Mouse (Mus musculus): ENCODE results near the gene Cela1. TPM values are rescaled to one million over a fixed set of nuclear protein-coding genes. Genes with fewer than 3 reads are reported as not detected.

The Cela1 gene
- polyA plus RNA-seq, 1 experiment = not detected

GRCm38 (mm10) chr15:100683041-100683440 lies 4.7 kb downstream of the Cela1 start:
- H3K4me3 ChIP-seq (ENCODE audit: insufficient read depth, low read depth, low read length) = no peak overlapping the region
- 46% methylated on average over 2 of the region's 2 CpGs for WGBS
- H3K4me1 ChIP-seq (ENCODE audit: control insufficient read depth, insufficient read depth, low read length) = peaks cover 12% of the 10 kb centered on the region
- TF ChIP-seq POLR2A (IDR thresholded peaks at IDR 0.05; ENCODE audit: insufficient read depth, low read depth, low read length) (no peak), CTCF (IDR thresholded peaks at IDR 0.05; ENCODE audit: insufficient read depth, low read depth, low read length) (no peak)
- no peak overlapping the region for H3K27ac ChIP-seq (ENCODE audit: insufficient read depth, low read depth, low read length)

- no peak for TF ChIP-seq POLR2A (IDR thresholded peaks at IDR 0.05; ENCODE audit: insufficient read depth, low read depth, low read length)
- no peak for TF ChIP-seq CTCF (IDR thresholded peaks at IDR 0.05; ENCODE audit: insufficient read depth, low read depth, low read length)
- H3K4me1 ChIP-seq (ENCODE audit: control insufficient read depth, insufficient read depth, low read length) = no peaks in the 10 kb centered on the region
- no peak overlapping the region for H3K27ac ChIP-seq (ENCODE audit: insufficient read depth, low read depth, low read length)
- H3K4me3 ChIP-seq (ENCODE audit: insufficient read depth, low read depth, low read length) = no peak overlapping the region
- WGBS = 61% methylated on average over 7 of the region's 7 CpGs
Measured at GRCm38 (mm10) chr15:100681770-100682169, 6.0 kb downstream of the Cela1 start.

- H3K4me3 ChIP-seq (ENCODE audit: insufficient read depth, low read depth, low read length) = no peak overlapping the region
- WGBS = 73% methylated on average over 3 of the region's 3 CpGs
- TF ChIP-seq CTCF (IDR thresholded peaks at IDR 0.05; ENCODE audit: insufficient read depth, low read depth, low read length) = no peak
- TF ChIP-seq POLR2A (IDR thresholded peaks at IDR 0.05; ENCODE audit: insufficient read depth, low read depth, low read length) = no peak
- peaks cover 3% of the 10 kb centered on the region; the same call in 1 of the 2 replicates for H3K4me1 ChIP-seq (ENCODE audit: control insufficient read depth, insufficient read depth, low read length)
- H3K27ac ChIP-seq (ENCODE audit: insufficient read depth, low read depth, low read length) = no peak overlapping the region
Measured at GRCm38 (mm10) chr15:100680381-100680780, 7.3 kb downstream of the Cela1 start.

- no peak overlapping the region for H3K27ac ChIP-seq (ENCODE audit: insufficient read depth, low read depth, low read length)
- peaks cover 3% of the 10 kb centered on the region; the same call in 1 of the 2 replicates for H3K4me1 ChIP-seq (ENCODE audit: control insufficient read depth, insufficient read depth, low read length)
- no peak for TF ChIP-seq CTCF (IDR thresholded peaks at IDR 0.05; ENCODE audit: insufficient read depth, low read depth, low read length)
- TF ChIP-seq POLR2A (IDR thresholded peaks at IDR 0.05; ENCODE audit: insufficient read depth, low read depth, low read length) = no peak
- WGBS = 92% methylated on average over 14 of the region's 14 CpGs
- no peak overlapping the region for H3K4me3 ChIP-seq (ENCODE audit: insufficient read depth, low read depth, low read length)
Measured at GRCm38 (mm10) chr15:100679005-100679404, 8.7 kb downstream of the Cela1 start.

GRCm38 (mm10) chr15:100678581-100678980 lies 9.1 kb downstream of the Cela1 start:
- 86% methylated on average over 12 of the region's 12 CpGs for WGBS

GRCm38 (mm10) chr15:100677675-100678074 lies 10.0 kb downstream of the Cela1 start:
- Histone ChIP-seq H3K4me3 (ENCODE audit: insufficient read depth, low read depth, low read length) (no peak overlapping the region), H3K27ac (ENCODE audit: insufficient read depth, low read depth, low read length) (no peak overlapping the region), H3K4me1 (ENCODE audit: control insufficient read depth, insufficient read depth, low read length) (peaks cover 3% of the 10 kb centered on the region; the same call in 1 of the 2 replicates)
- TF ChIP-seq CTCF (IDR thresholded peaks at IDR 0.05; ENCODE audit: insufficient read depth, low read depth, low read length) = no peak
- 78% methylated on average over 8 of the region's 8 CpGs for WGBS

More at GRCm38 (mm10) chr15:100678581-100678980, 9.1 kb downstream of the Cela1 start:
- Histone ChIP-seq H3K4me1 (ENCODE audit: control insufficient read depth, insufficient read depth, low read length) (peaks cover 3% of the 10 kb centered on the region; the same call in 1 of the 2 replicates), H3K4me3 (ENCODE audit: insufficient read depth, low read depth, low read length) (no peak overlapping the region), H3K27ac (ENCODE audit: insufficient read depth, low read depth, low read length) (no peak overlapping the region)
- TF ChIP-seq POLR2A (IDR thresholded peaks at IDR 0.05; ENCODE audit: insufficient read depth, low read depth, low read length) = no peak
- no peak for TF ChIP-seq CTCF (IDR thresholded peaks at IDR 0.05; ENCODE audit: insufficient read depth, low read depth, low read length)

GRCm38 (mm10) chr15:100676521-100676920 lies 11.2 kb downstream of the Cela1 start:
- 79% methylated on average over 1 of the region's 1 CpGs for WGBS
- no peak for TF ChIP-seq POLR2A (IDR thresholded peaks at IDR 0.05; ENCODE audit: insufficient read depth, low read depth, low read length)
- peaks cover 3% of the 10 kb centered on the region; the same call in 1 of the 2 replicates for H3K4me1 ChIP-seq (ENCODE audit: control insufficient read depth, insufficient read depth, low read length)
- no peak overlapping the region for H3K4me3 ChIP-seq (ENCODE audit: insufficient read depth, low read depth, low read length)
- no peak overlapping the region for H3K27ac ChIP-seq (ENCODE audit: insufficient read depth, low read depth, low read length)

GRCm38 (mm10) chr15:100675486-100675885 lies 12.2 kb downstream of the Cela1 start:
- TF ChIP-seq CTCF (IDR thresholded peaks at IDR 0.05; ENCODE audit: insufficient read depth, low read depth, low read length) (no peak), POLR2A (IDR thresholded peaks at IDR 0.05; ENCODE audit: insufficient read depth, low read depth, low read length) (no peak)
- Histone ChIP-seq H3K4me3 (ENCODE audit: insufficient read depth, low read depth, low read length) (no peak overlapping the region), H3K27ac (ENCODE audit: insufficient read depth, low read depth, low read length) (no peak overlapping the region), H3K4me1 (ENCODE audit: control insufficient read depth, insufficient read depth, low read length) (peaks cover 3% of the 10 kb centered on the region; the same call in 1 of the 2 replicates)
- 65% methylated on average over 3 of the region's 3 CpGs for WGBS

- 92% methylated on average over 10 of the region's 10 CpGs for WGBS
Measured at GRCm38 (mm10) chr15:100674566-100674965, 13.2 kb downstream of the Cela1 start.

More at GRCm38 (mm10) chr15:100674566-100674965, 13.2 kb downstream of the Cela1 start:
- H3K4me3 ChIP-seq (ENCODE audit: insufficient read depth, low read depth, low read length) = no peak overlapping the region
- H3K4me1 ChIP-seq (ENCODE audit: control insufficient read depth, insufficient read depth, low read length) = peaks cover 3% of the 10 kb centered on the region; the same call in 1 of the 2 replicates
- H3K27ac ChIP-seq (ENCODE audit: insufficient read depth, low read depth, low read length) = no peak overlapping the region
- TF ChIP-seq CTCF (IDR thresholded peaks at IDR 0.05; ENCODE audit: insufficient read depth, low read depth, low read length) (no peak), POLR2A (IDR thresholded peaks at IDR 0.05; ENCODE audit: insufficient read depth, low read depth, low read length) (no peak)
